Mouse (Mus musculus): Measurements from ENCODE around the gene Slc40a1.

- TF ChIP-seq CTCF (IDR thresholded peaks at IDR 0.05; ENCODE audit: low read depth) (no peak), EP300 (IDR thresholded peaks at IDR 0.05; ENCODE audit: low read depth) (no peak)
Observed at GRCm38 (mm10) chr1:45925131-45925499, 1.2 kb downstream of the Slc40a1 start.

Data from liver, embryonic 14.5 days (tissue).